Mouse (Mus musculus): ENCODE measurements around the gene Eepd1. TPM values are rescaled to one million over a fixed set of nuclear protein-coding genes. Genes with fewer than 3 reads are reported as not detected.

Gene Eepd1
- polyA plus RNA-seq, 1 experiment from 2014 or later, result 12.4 TPM

DNA sequence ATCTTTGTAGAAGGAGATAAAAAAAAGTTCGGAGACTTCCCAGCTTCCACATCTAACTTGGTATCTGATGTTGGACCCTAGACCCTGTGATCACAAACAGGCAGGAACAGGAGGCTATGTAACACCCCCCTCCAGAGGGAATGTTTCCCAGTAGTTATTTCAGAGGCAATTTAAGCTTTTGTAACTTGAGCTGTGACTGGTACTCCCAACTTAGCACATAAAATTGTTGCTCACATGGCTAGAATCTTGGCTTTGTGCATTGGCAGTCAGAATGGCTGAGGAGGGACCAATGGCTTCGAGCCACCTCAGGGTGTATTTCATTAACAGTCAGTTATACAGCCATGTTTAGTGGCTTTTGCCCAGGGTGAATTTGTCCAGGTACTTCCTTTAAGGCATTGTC is 63.9 kb downstream of the Eepd1 start:
- Histone ChIP-seq H3K27ac (ENCODE audit: low read length) (no peak overlapping the region), H3K27me3 (replicated peaks; ENCODE audit: control insufficient read depth, insufficient read depth, low read length) (no peaks in the 10 kb centered on the region), H3K4me2 (ENCODE audit: low read length) (no peak overlapping the region), H3K4me3 (replicated peaks; ENCODE audit: low read length) (no peak overlapping the region), H3K4me1 (replicated peaks; ENCODE audit: control insufficient read depth, insufficient read depth, low read length) (no peaks in the 10 kb centered on the region), H3K9me3 (ENCODE audit: control insufficient read depth, low read length) (no peaks in the 10 kb centered on the region), H3K36me3 (ENCODE audit: control insufficient read depth, insufficient read depth) (no peaks in the 10 kb centered on the region), H3K9ac (replicated peaks; ENCODE audit: low read depth, low read length) (no peak overlapping the region)
- no peak for ATAC-seq
- WGBS, result 91% methylated on average over 2 of the region's 2 CpGs

DNA sequence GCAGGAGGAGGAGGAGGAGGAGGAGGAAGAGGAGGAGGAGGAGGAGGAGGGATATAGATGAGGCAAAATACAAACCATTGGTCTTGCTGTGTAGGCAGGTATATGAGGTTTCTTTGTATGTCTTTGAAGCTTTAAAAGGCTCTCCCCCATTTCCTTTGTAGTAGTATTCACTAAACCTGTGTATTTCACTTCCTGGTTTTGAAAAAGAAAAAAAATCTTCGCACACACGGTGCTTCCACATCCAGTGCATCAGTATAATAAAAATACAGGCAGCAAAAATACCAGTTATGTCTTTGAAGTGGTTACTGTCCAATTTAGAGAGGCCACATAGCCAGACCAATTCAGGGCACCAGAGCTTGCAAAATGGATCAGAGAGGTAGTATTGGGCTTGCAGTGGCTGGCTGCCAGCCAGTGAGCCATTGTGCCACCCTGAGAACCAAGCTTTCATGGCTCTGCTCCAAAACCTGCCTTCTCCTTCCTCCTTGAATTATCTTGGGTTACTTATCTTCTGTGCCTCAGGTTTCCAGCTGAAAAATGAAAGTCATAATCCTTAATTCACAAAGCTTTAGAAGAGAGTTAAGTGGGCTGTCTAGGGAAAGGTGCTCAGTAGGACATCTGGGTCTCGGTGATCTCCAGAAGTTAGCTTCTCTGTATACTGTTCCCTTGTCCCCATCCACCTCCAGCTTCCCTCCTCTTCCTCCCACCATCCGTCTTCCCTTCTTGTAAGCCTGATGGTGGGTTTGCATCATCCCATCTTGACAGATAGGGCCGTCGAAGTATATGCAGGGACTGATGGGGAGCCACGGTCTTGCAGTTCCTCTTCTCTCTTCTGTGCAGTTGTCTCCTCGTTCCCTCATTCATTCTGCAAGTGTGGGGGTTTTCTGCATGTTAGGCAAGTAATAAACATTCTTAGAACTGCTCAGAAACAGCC is 68.0 kb downstream of the Eepd1 start:
- Histone ChIP-seq H3K4me3 (replicated peaks; ENCODE audit: low read length) (no peak overlapping the region), H3K9me3 (ENCODE audit: control insufficient read depth, low read length) (no peaks in the 10 kb centered on the region), H3K4me2 (ENCODE audit: low read length) (no peak overlapping the region), H3K9ac (replicated peaks; ENCODE audit: low read depth, low read length) (no peak overlapping the region), H3K4me1 (replicated peaks; ENCODE audit: control insufficient read depth, insufficient read depth, low read length) (no peaks in the 10 kb centered on the region), H3K27me3 (replicated peaks; ENCODE audit: control insufficient read depth, insufficient read depth, low read length) (no peaks in the 10 kb centered on the region), H3K27ac (ENCODE audit: low read length) (no peak overlapping the region), H3K36me3 (ENCODE audit: control insufficient read depth, insufficient read depth) (no peaks in the 10 kb centered on the region)
- 81% methylated on average over 8 of the region's 8 CpGs for WGBS
- ATAC-seq, result no peak

GRCm38 (mm10) chr9:25550196-25550595 is 68.8 kb downstream of the Eepd1 start:
- Histone ChIP-seq H3K36me3 (ENCODE audit: control insufficient read depth, insufficient read depth) (no peaks in the 10 kb centered on the region), H3K4me3 (replicated peaks; ENCODE audit: low read length) (no peak overlapping the region), H3K4me1 (replicated peaks; ENCODE audit: control insufficient read depth, insufficient read depth, low read length) (no peaks in the 10 kb centered on the region), H3K9me3 (ENCODE audit: control insufficient read depth, low read length) (no peaks in the 10 kb centered on the region), H3K27me3 (replicated peaks; ENCODE audit: control insufficient read depth, insufficient read depth, low read length) (no peaks in the 10 kb centered on the region), H3K4me2 (ENCODE audit: low read length) (no peak overlapping the region), H3K9ac (replicated peaks; ENCODE audit: low read depth, low read length) (no peak overlapping the region), H3K27ac (ENCODE audit: low read length) (no peak overlapping the region)
- WGBS, result 87% methylated on average over 7 of the region's 7 CpGs
- ATAC-seq, result no peak

- Histone ChIP-seq H3K36me3 (ENCODE audit: control insufficient read depth, insufficient read depth) (no peaks in the 10 kb centered on the region), H3K4me2 (ENCODE audit: low read length) (no peak overlapping the region), H3K9me3 (ENCODE audit: control insufficient read depth, low read length) (no peaks in the 10 kb centered on the region), H3K9ac (replicated peaks; ENCODE audit: low read depth, low read length) (no peak overlapping the region), H3K27me3 (replicated peaks; ENCODE audit: control insufficient read depth, insufficient read depth, low read length) (no peaks in the 10 kb centered on the region), H3K27ac (ENCODE audit: low read length) (no peak overlapping the region), H3K4me1 (replicated peaks; ENCODE audit: control insufficient read depth, insufficient read depth, low read length) (no peaks in the 10 kb centered on the region), H3K4me3 (replicated peaks; ENCODE audit: low read length) (no peak overlapping the region)
- ATAC-seq, result no peak
- WGBS, result 84% methylated on average over 2 of the region's 2 CpGs
Observed at GRCm38 (mm10) chr9:25552532-25552931, 71.2 kb downstream of the Eepd1 start.

DNA sequence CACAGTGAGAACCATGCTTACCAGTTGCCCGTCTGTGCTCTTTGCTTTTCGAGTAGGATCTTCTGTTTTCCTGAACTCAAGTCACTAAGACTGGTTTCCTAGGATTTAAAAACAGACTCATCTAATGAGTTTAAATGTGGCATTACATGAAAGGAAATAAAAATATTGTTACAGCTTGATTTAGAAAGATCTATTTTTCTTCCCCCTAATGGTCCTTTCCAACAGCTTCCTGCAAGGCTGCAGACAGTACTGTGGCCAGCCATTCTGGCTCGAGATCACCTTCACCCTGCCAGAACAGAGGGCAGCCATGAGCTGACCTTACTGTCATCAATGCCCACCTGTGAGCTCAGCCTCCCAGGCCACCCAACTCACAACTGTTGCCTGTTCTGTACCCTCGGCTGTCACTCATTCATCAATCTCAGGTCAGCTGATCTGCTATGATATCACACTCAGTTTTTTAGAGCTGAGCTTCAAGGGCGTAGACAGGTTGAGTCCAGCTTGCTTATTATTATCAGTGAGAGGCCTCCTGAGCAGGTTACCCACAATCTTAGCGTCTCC is 73.0 kb downstream of the Eepd1 start:
- H3K4me3 ChIP-seq (replicated peaks; ENCODE audit: low read length), result no peak overlapping the region
- no peak overlapping the region for H3K27ac ChIP-seq (ENCODE audit: low read length)
- H3K4me1 ChIP-seq (replicated peaks; ENCODE audit: control insufficient read depth, insufficient read depth, low read length), result no peaks in the 10 kb centered on the region
- WGBS, result 90% methylated on average over 6 of the region's 6 CpGs
- H3K36me3 ChIP-seq (ENCODE audit: control insufficient read depth, insufficient read depth), result no peaks in the 10 kb centered on the region
- no peaks in the 10 kb centered on the region for H3K27me3 ChIP-seq (replicated peaks; ENCODE audit: control insufficient read depth, insufficient read depth, low read length)
- H3K9ac ChIP-seq (replicated peaks; ENCODE audit: low read depth, low read length), result no peak overlapping the region
- no peaks in the 10 kb centered on the region for H3K9me3 ChIP-seq (ENCODE audit: control insufficient read depth, low read length)
- ATAC-seq, result no peak
- H3K4me2 ChIP-seq (ENCODE audit: low read length), result no peak overlapping the region

GRCm38 (mm10) chr9:25555261-25555660 is 73.9 kb downstream of the Eepd1 start:
- H3K4me3 ChIP-seq (replicated peaks; ENCODE audit: low read length), result no peak overlapping the region
- 69% methylated on average over 6 of the region's 6 CpGs for WGBS
- no peak overlapping the region for H3K9ac ChIP-seq (replicated peaks; ENCODE audit: low read depth, low read length)
- no peaks in the 10 kb centered on the region for H3K4me1 ChIP-seq (replicated peaks; ENCODE audit: control insufficient read depth, insufficient read depth, low read length)
- no peak for ATAC-seq
- no peak overlapping the region for H3K4me2 ChIP-seq (ENCODE audit: low read length)
- H3K9me3 ChIP-seq (ENCODE audit: control insufficient read depth, low read length), result no peaks in the 10 kb centered on the region
- no peak overlapping the region for H3K27ac ChIP-seq (ENCODE audit: low read length)
- no peaks in the 10 kb centered on the region for H3K36me3 ChIP-seq (ENCODE audit: control insufficient read depth, insufficient read depth)
- no peaks in the 10 kb centered on the region for H3K27me3 ChIP-seq (replicated peaks; ENCODE audit: control insufficient read depth, insufficient read depth, low read length)

DNA sequence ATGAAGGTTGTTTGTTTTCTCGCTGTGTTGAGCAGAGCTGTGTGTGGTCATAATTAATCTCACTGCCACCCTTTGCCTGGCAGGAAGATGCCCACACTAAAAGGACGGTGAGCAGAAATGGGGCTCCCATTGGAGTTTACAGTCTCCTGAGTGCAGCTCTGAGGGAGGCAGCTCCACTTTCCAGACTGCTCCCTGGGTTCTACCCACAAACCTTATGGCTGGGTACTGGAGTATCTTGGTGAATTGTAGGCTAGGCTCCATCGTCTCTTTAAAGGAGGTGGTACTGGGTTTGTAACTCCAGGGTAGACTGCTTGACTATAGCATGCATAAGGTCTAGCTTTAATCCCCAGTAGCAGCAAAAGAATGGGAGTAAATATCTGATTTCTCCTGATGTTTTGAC is 74.7 kb downstream of the Eepd1 start:
- H3K9me3 ChIP-seq (ENCODE audit: control insufficient read depth, low read length), result no peaks in the 10 kb centered on the region
- H3K27me3 ChIP-seq (replicated peaks; ENCODE audit: control insufficient read depth, insufficient read depth, low read length), result no peaks in the 10 kb centered on the region
- no peak overlapping the region for H3K27ac ChIP-seq (ENCODE audit: low read length)
- no peaks in the 10 kb centered on the region for H3K36me3 ChIP-seq (ENCODE audit: control insufficient read depth, insufficient read depth)
- no peak for ATAC-seq
- no peak overlapping the region for H3K4me2 ChIP-seq (ENCODE audit: low read length)
- no peak overlapping the region for H3K4me3 ChIP-seq (replicated peaks; ENCODE audit: low read length)
- WGBS, result 89% methylated on average over 3 of the region's 3 CpGs
- no peaks in the 10 kb centered on the region for H3K4me1 ChIP-seq (replicated peaks; ENCODE audit: control insufficient read depth, insufficient read depth, low read length)
- no peak overlapping the region for H3K9ac ChIP-seq (replicated peaks; ENCODE audit: low read depth, low read length)

DNA sequence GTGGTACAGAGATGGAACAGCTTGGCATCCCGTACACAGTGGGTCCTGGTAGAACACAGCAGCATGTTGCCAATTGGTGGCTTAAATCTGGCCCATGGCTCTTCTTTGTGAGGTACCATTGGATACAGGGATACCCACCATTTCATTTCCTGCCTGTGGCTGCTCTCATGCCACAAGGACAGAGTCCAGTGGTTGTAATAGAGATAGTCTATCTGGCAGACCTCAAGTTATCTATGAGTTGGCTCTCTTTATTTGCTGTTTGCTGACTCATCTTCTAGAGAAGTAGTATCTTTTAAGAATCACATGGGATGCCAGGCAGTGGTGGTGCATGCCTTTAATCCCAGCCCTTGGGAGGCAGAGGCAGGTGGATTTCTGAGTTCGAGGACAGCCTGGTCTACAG is 76.0 kb downstream of the Eepd1 start:
- Histone ChIP-seq H3K4me3 (replicated peaks; ENCODE audit: low read length) (no peak overlapping the region), H3K27me3 (replicated peaks; ENCODE audit: control insufficient read depth, insufficient read depth, low read length) (no peaks in the 10 kb centered on the region), H3K4me1 (replicated peaks; ENCODE audit: control insufficient read depth, insufficient read depth, low read length) (no peaks in the 10 kb centered on the region), H3K27ac (ENCODE audit: low read length) (no peak overlapping the region), H3K9ac (replicated peaks; ENCODE audit: low read depth, low read length) (no peak overlapping the region), H3K9me3 (ENCODE audit: control insufficient read depth, low read length) (no peaks in the 10 kb centered on the region), H3K4me2 (ENCODE audit: low read length) (no peak overlapping the region), H3K36me3 (ENCODE audit: control insufficient read depth, insufficient read depth) (no peaks in the 10 kb centered on the region)
- WGBS, result 96% methylated on average over 2 of the region's 2 CpGs
- ATAC-seq, result no peak

DNA sequence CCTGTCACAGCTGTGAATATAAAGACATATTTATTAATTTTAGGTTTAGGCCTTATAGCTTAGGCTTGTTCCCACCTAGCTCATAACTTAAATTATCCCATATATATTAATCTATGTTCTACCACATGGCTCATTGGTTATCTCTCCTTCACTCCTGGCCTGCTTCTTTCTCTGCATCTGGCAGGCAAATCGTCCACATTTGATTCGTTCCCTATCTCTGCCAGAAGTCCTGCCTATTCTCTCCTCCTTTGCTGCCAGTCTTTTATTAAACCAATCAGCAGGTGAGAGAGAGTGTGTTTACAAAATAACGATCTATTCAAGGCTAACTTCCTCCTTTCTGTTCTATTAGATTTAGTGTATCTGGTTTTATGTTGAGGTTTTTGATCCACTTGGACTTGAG is 77.5 kb downstream of the Eepd1 start:
- Histone ChIP-seq H3K27me3 (replicated peaks; ENCODE audit: control insufficient read depth, insufficient read depth, low read length) (no peaks in the 10 kb centered on the region), H3K27ac (ENCODE audit: low read length) (no peak overlapping the region), H3K4me3 (replicated peaks; ENCODE audit: low read length) (no peak overlapping the region), H3K9ac (replicated peaks; ENCODE audit: low read depth, low read length) (no peak overlapping the region), H3K4me2 (ENCODE audit: low read length) (no peak overlapping the region), H3K9me3 (ENCODE audit: control insufficient read depth, low read length) (no peaks in the 10 kb centered on the region), H3K36me3 (ENCODE audit: control insufficient read depth, insufficient read depth) (no peaks in the 10 kb centered on the region), H3K4me1 (replicated peaks; ENCODE audit: control insufficient read depth, insufficient read depth, low read length) (no peaks in the 10 kb centered on the region)
- no peak for ATAC-seq
- WGBS, result 50% methylated on average over 3 of the region's 3 CpGs
